Mouse (Mus musculus) liver, adult (tissue): ENCODE results near the gene Gm13696.
"Not testable (repeated sequence)": the region's sequence is repeated elsewhere in the genome, so short reads cannot be mapped to it uniquely, and the experiment has no call there.

Source experiments
- GATA4 ChIP-seq: IDR thresholded peaks from 2 replicates; pipeline ENCODE4 v1.6.1; 2014; ENCODE audit warnings: mild to moderate bottlenecking, low read length; ENCODE audit not compliant: insufficient replicate concordance

Gene Gm13696

GRCm38 (mm10) chr2:83972823-83973222 lies at the start of gene Gm13696:
Gene Gm13696, plus strand, starts transcription at chr2:83973123.
- TF ChIP-seq GATA4, result not testable (repeated sequence)

DNA sequence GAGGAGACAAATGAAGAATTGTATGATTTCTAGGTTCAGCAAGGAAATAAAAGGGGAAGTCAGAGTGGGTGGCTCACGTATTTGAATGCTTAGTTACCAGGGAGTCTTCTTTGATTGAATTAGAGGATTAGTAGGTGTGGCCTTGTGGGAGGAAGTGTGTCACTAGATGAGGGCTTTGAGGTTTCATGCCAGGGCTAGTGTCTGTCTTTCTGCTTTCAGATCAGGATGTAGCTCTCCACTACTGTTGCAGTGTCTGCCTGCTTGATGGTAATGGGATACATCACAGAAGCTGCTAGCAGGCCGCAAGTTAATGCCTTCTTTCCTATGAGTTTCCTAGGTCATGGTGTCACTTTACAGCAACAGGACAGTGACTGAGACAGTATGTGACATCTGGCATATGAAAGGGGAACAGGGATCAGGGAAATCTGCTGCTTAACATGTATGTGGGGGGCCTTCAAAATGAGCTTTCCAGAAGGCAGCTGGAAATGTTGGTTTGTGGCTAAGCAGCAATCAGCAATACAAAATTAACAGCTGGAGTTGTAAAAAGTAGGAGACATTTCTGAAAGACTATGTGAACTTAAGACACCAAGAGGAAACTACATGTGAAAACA lies 43.3 kb upstream of the Gm13696 start:
- no peak for TF ChIP-seq GATA4

GRCm38 (mm10) chr2:83940931-83941361 lies 32.0 kb upstream of the Gm13696 start, which contains the start of gene Zswim2:
Gene Zswim2, minus strand, starts transcription at chr2:83941228.
- TF ChIP-seq GATA4, result no peak

DNA sequence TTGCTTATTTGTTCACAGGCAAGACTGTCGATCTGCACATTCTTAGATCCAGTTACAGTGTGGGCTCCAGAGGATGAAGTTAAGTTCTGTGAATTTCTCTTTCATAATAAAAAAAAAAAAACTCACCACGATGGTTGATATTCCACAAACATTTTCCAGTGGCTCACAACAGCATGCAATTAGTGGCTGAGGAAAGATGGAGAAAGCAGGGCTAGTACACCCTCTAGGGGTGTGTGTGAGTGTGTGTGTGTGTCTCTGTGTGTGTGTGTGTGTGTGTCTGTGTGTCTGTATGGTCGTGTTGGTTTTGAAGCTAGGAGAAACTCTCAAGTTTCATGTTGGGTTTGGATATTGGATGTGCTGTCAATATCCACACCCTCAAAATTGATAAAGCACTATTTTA lies 31.5 kb upstream of the Gm13696 start:
- TF ChIP-seq GATA4, result no peak

GRCm38 (mm10) chr2:83941792-83942191 lies 31.1 kb upstream of the Gm13696 start:
- TF ChIP-seq GATA4, result no peak

- not testable (repeated sequence) for TF ChIP-seq GATA4
Measured at GRCm38 (mm10) chr2:83955393-83955792, 17.5 kb upstream of the Gm13696 start, which contains the start of gene Gm13698. Gene Gm13698, plus strand, starts transcription at chr2:83955693.

DNA sequence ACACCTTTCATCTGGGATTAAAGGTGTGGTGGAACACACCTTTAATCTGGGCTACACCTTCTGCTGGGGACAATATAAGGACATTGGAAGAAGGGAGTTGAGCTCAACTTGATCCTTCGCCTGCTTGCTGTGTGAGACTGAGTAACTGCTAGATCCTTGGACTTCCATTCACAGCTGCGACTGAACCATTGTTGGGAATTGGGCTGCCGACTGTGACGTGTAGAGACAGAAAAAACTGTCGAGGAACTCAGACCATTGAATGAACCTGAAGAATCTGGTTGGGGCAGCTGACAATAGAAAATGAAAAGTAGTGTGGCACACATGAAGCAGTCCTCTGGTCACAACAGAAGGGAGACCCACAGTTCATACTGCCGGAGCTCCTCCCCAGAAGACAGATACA lies 11.7 kb upstream of the Gm13696 start, which contains the start of gene Gm13693:
Gene Gm13693, plus strand, starts transcription at position 301 of the 400 bp plus-strand sequence.
- not testable (repeated sequence) for TF ChIP-seq GATA4

GRCm38 (mm10) chr2:83967013-83967412 lies 5.9 kb upstream of the Gm13696 start, which contains the start of gene Gm13695:
Gene Gm13695, plus strand, starts transcription at chr2:83967313.
- not testable (repeated sequence) for TF ChIP-seq GATA4

GRCm38 (mm10) chr2:83978633-83979032 lies 5.7 kb downstream of the Gm13696 start, which contains the start of gene Gm13694:
Gene Gm13694, plus strand, starts transcription at chr2:83978933.
- TF ChIP-seq GATA4, result not testable (repeated sequence)

DNA sequence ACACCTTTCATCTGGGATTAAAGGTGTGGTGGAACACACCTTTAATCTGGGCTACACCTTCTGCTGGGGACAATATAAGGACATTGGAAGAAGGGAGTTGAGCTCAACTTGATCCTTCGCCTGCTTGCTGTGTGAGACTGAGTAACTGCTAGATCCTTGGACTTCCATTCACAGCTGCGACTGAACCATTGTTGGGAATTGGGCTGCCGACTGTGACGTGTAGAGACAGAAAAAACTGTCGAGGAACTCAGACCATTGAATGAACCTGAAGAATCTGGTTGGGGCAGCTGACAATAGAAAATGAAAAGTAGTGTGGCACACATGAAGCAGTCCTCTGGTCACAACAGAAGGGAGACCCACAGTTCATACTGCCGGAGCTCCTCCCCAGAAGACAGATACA lies 11.5 kb downstream of the Gm13696 start, which contains the start of gene Gm13697:
Gene Gm13697, plus strand, starts transcription at position 301 of the 400 bp plus-strand sequence.
- TF ChIP-seq GATA4, result not testable (repeated sequence)

DNA sequence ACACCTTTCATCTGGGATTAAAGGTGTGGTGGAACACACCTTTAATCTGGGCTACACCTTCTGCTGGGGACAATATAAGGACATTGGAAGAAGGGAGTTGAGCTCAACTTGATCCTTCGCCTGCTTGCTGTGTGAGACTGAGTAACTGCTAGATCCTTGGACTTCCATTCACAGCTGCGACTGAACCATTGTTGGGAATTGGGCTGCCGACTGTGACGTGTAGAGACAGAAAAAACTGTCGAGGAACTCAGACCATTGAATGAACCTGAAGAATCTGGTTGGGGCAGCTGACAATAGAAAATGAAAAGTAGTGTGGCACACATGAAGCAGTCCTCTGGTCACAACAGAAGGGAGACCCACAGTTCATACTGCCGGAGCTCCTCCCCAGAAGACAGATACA lies 17.3 kb downstream of the Gm13696 start, which contains the start of gene Gm13691:
Gene Gm13691, plus strand, starts transcription at position 301 of the 400 bp plus-strand sequence.
- not testable (repeated sequence) for TF ChIP-seq GATA4

DNA sequence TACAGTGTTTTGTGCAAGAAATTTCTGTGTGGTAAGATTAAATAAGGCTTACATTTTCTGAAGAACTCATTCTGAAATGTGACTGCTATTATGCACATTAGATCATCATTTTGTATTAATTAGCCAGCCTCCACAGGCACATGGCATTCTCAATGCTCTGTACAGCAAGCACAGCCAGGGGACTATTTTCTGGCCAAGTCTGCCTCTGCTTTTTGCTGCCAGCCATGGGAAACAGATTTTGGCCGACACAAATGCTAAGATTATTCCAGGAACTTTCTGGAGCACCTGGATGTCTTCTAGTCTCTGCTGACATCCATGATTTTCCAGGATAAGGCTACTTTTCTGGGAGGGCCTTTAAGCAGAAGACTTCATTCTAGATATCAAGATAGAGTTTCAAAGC lies 36.0 kb downstream of the Gm13696 start:
- TF ChIP-seq GATA4, result no peak

- TF ChIP-seq GATA4, result no peak
Measured at GRCm38 (mm10) chr2:84009818-84010217, 36.9 kb downstream of the Gm13696 start.

DNA sequence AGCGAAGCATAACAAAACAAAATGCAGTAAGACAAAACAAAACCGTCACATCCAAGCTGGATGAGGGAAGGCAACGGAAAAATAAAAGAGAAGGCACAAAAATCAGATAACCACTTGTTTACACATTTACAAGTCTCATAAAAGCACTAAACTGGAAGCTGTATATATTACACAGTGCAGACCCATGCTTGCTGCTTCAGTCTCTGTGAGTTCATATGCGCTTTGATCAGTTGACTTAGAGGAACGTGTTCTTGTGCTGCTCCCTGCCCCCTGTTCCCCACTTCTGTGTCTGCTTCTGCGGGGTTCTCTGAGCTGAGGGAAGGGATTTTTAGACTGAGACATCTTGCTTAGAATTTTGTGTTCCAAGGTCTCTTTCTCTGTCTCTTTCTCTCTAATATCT lies 41.6 kb downstream of the Gm13696 start:
- no peak for TF ChIP-seq GATA4

GRCm38 (mm10) chr2:84018330-84018729 lies 45.4 kb downstream of the Gm13696 start:
- no peak for TF ChIP-seq GATA4

DNA sequence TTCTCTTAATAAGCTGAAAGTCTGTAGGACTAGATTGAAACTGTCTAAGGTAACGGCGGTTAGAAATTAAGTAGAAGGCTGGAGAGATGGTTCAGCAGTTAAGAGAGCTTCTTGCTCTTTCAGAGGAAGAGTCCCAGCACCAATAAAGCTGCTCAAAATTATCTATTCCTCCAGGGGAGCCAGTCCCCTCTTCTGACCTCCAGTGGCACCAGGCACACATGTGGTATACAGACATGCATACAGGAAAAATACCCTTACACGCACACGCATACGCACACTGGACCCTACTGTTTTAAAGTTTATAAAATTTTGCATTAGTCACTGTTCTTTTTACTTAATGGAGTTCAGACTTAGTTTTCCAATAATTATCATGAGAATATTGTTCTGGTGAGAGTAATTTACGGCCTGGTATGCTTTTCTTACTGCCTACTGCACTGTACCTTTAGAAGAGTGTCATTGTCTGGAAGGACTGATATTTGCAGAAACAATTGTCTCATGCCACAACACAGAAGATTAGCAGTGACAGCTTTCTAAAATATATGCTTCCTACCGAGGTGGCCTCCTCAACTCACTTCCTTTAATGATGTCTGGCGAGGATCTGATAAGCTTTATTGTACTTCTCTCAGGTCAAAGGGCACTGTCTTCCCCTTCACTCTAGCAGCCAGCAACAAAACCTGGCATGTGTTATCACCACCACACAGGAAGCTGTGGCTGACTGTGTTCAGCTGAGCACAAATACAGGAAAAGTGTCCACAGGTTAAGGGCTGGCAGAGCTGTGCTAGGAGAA lies 46.8 kb downstream of the Gm13696 start:
- TF ChIP-seq GATA4, result no peak
